Mouse (Mus musculus) urinary bladder, postnatal 25 days (tissue): Measurements from ENCODE around the gene Sdhaf4.

Experiments used
- DNase-seq: peaks from one replicate; pipeline ENCODE4 v3.0.0; 2022; ENCODE audit warnings: low spot score

Gene Sdhaf4

GRCm38 (mm10) chr1:23955539-23955938, 49.9 kb downstream of the Sdhaf4 start:
- no peak for DNase-seq

GRCm38 (mm10) chr1:23953921-23954320, 51.5 kb downstream of the Sdhaf4 start:
- no peak for DNase-seq

GRCm38 (mm10) chr1:23948778-23949699, 56.4 kb downstream of the Sdhaf4 start:
- no peak for DNase-seq

- DNase-seq, result no peak
These were observed 57.2 kb downstream of the Sdhaf4 start for GRCm38 (mm10) chr1:23948290-23948689.
